Mouse (Mus musculus) spleen, adult 2 months (tissue): ENCODE data around the gene Pde6h.

ENCODE experiments used
- CTCF ChIP-seq: fragments of 200-500 bp; IDR thresholded peaks from 2 replicates; pipeline ENCODE4 v1.5.1; 2011; ENCODE audit warnings: mild to moderate bottlenecking, inconsistent platforms; ENCODE audit not compliant: insufficient read depth, insufficient read length, insufficient replicate concordance; ENCODE audit errors: extremely low read depth
- POLR2A ChIP-seq: fragments of 200-500 bp; IDR thresholded peaks from 2 replicates; pipeline ENCODE4 v1.6.1; 2011; ENCODE audit warnings: low read depth, low read length, inconsistent platforms

- TF ChIP-seq CTCF = no peak
- TF ChIP-seq POLR2A = no peak
These were observed 5.7 kb upstream of the Pde6h start for GRCm38 (mm10) chr6:136917885-136918284.
